Comparison of ENCODE assay signal across 8 mouse cellular contexts in the genomic region with DNA sequence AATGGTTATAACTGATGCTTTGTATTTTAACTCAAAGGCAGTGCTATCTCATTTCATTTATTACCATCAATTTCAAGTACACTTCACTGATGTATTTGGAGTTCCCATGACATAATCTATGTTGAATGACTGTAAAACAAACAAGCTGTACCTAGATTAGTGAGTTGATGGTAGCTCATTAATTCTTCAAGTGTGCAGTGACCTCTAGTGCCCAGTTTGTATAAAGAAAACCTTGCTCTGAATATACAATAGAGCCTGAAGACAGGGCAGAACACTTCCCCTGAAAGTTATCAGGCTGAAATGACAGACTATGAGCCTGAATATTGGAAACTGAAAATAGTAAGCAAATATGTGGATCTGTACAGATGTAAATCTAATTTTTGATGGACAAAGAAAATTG.
DNase-seq lines count a peak whose midpoint lies in the region; ATAC-seq and TF ChIP-seq lines count a peak whose summit lies in the region.
"Had no signal": no experiment of that assay in that cellular context is flagged by ENCODE, and none has a peak within 500 bp of the region (broad histone marks: within the 10 kb centered on the region; RNA-seq: fewer than 3 reads in every experiment).

No protein-coding gene starts in this region.

- H3K9me3 ChIP-seq in liver, embryonic 14.5 days (ENCODE audit: control insufficient read depth, low read length): no peaks in the 10 kb centered on the region
- H3K9me3 ChIP-seq in forebrain, embryonic 12.5 days: no peaks in the 10 kb centered on the region
- no peaks in the 10 kb centered on the region for H3K9me3 ChIP-seq in neural tube, embryonic 14.5 days (ENCODE audit: control insufficient read depth, low read length)
- H3K9me3 ChIP-seq: megakaryocyte, embryonic 14.5 days had no signal

- no peak overlapping the region for H3K27ac ChIP-seq in liver, embryonic 14.5 days
- H3K27ac ChIP-seq in forebrain, embryonic 12.5 days: no peak overlapping the region
- H3K27ac ChIP-seq in neural tube, embryonic 14.5 days (ENCODE audit: low read depth, low read length): no peak overlapping the region

- H3K36me3 ChIP-seq in liver, embryonic 14.5 days (replicated peaks; ENCODE audit: control insufficient read depth, insufficient read depth, low read depth): no peaks in the 10 kb centered on the region
- H3K36me3 ChIP-seq in forebrain, embryonic 12.5 days (replicated peaks): no peaks in the 10 kb centered on the region
- no peaks in the 10 kb centered on the region for H3K36me3 ChIP-seq in neural tube, embryonic 14.5 days (ENCODE audit: control insufficient read depth, insufficient read depth, low read length)

- H3K27me3 ChIP-seq in liver, embryonic 14.5 days (ENCODE audit: control insufficient read depth, insufficient read depth, low read length): no peaks in the 10 kb centered on the region
- H3K27me3 ChIP-seq in forebrain, embryonic 12.5 days: no peaks in the 10 kb centered on the region
- H3K27me3 ChIP-seq in neural tube, embryonic 14.5 days (ENCODE audit: control insufficient read depth, insufficient read depth, low read length): no peaks in the 10 kb centered on the region
- H3K27me3 ChIP-seq: megakaryocyte, embryonic 14.5 days had no signal

- no peak overlapping the region for H3K4me2 ChIP-seq in liver, embryonic 14.5 days (ENCODE audit: low read depth)
- H3K4me2 ChIP-seq in forebrain, embryonic 12.5 days: no peak overlapping the region
- no peak overlapping the region for H3K4me2 ChIP-seq in neural tube, embryonic 14.5 days (ENCODE audit: low read depth, low read length)

- DNase-seq in liver, embryonic 14.5 days (ENCODE audit: low read depth in 3 of 3, low spot score in 3 of 3): no peak
- DNase-seq in liver (no peak), ZHBTc4 (ENCODE audit: low read depth, low spot score) (peak; percentile 52)
- DNase-seq in layer of hippocampus, adult 9-11 months: peak; percentile 11
- DNase-seq in spleen, postnatal 4 days (ENCODE audit: low spot score in 2 of 2): no peak

- H3K4me3 ChIP-seq in liver, embryonic 14.5 days (ENCODE audit: insufficient read depth in 1 of 2, low read depth in 2 of 2, low read length in 2 of 2): no peak overlapping the region
- no peak overlapping the region for H3K4me3 ChIP-seq in forebrain, embryonic 12.5 days (replicated peaks)
- no peak overlapping the region for H3K4me3 ChIP-seq in neural tube, embryonic 14.5 days (ENCODE audit: low read depth, low read length)
- H3K4me3 ChIP-seq: megakaryocyte, embryonic 14.5 days had no signal

- TF ChIP-seq CTCF in liver, embryonic 14.5 days (IDR thresholded peaks at IDR 0.05; ENCODE audit: low read depth): peak; percentile 5; the same call in 1 of the 2 replicates

- no peaks in the 10 kb centered on the region for H3K4me1 ChIP-seq in liver, embryonic 14.5 days (replicated peaks; ENCODE audit: control insufficient read depth in 2 of 2, insufficient read depth in 2 of 2, low read length in 1 of 2)
- H3K4me1 ChIP-seq in forebrain, embryonic 12.5 days: no peaks in the 10 kb centered on the region
- no peaks in the 10 kb centered on the region for H3K4me1 ChIP-seq in neural tube, embryonic 14.5 days (ENCODE audit: control insufficient read depth, insufficient read depth, low read length)
- H3K4me1 ChIP-seq: megakaryocyte, embryonic 14.5 days had no signal

- no peak for ATAC-seq in liver, embryonic 14.5 days (ENCODE audit: insufficient read depth)
- ATAC-seq in forebrain, embryonic 12.5 days (ENCODE audit: low FRiP score): peak; percentile 83; the same call in 1 of the 2 replicates
- peak; percentile 91 for ATAC-seq in neural tube, embryonic 14.5 days (ENCODE audit: low read depth)

- TF ChIP-seq EP300 in liver, embryonic 14.5 days (IDR thresholded peaks at IDR 0.05; ENCODE audit: low read depth): no peak

- H3K9ac ChIP-seq in liver, embryonic 14.5 days (replicated peaks): no peak overlapping the region
- no peak overlapping the region for H3K9ac ChIP-seq in forebrain, embryonic 12.5 days
- H3K9ac ChIP-seq in neural tube, embryonic 14.5 days (replicated peaks; ENCODE audit: low read depth, low read length): no peak overlapping the region

Comparison
In these comparisons a context has a peak if more than half of its experiments do, and no peak if none do; other contexts are left out.
1. DNase-seq: peak in ZHBTc4 (single experiment) and layer of hippocampus, adult 9-11 months (single experiment); none in liver, embryonic 14.5 days (0 of 3), liver (single experiment) and spleen, postnatal 4 days (0 of 2).